Mouse (Mus musculus) heart, postnatal 14 days (tissue): Measurements from ENCODE around the gene Gm11011. TPM values are rescaled to one million over a fixed set of nuclear protein-coding genes. Genes with fewer than 3 reads are reported as not detected.
"Not testable (repeated sequence)": the region's sequence is repeated elsewhere in the genome, so short reads cannot be mapped to it uniquely, and the experiment has no call there.

Experiments used
- DNase-seq, 2 experiments: peaks; one replicate each; pipeline ENCODE4 v3.0.0; 2021 to 2022
- intact Hi-C: fragments of 180-260 bp; cut with DNase I; formaldehyde crosslinking; loops from one replicate; pipeline ENCODE4 v1.15.1; 2025
- long read RNA-seq, 2 experiments: library from polyadenylated mRNA; stranded (forward); transcript quantifications; one replicate each; pipeline ENCODE4 v2.0.0; 2021
- total RNA-seq, 2 experiments: library from RNA; stranded (reverse); gene quantifications; 2 replicates each; pipeline ENCODE4 v1.2.3; 2021

Gm11011 gene
- not detected for total RNA-seq
- long read RNA-seq, experiment 1 = 0 reads
- long read RNA-seq, experiment 2 = 0 reads

DNA sequence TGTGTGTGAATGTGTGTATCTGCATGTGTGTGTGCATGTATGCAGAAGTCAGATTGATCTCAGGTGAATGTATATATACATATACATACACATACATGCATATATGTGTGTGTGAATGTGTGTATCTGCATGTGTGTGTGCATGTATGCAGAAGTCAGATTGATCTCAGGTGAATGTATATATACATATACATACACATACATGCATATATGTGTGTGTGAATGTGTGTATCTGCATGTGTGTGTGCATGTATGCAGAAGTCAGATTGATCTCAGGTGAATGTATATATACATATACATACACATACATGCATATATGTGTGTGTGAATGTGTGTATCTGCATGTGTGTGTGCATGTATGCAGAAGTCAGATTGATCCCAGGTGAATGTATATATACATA is at the start of gene Gm11011:
Gene Gm11011 (minus strand): TSS at position 101 of the 400 bp plus-strand sequence.
- DNase-seq, intact Hi-C loops: not testable (repeated sequence)

GRCm38 (mm10) chr2:169636414-169636813 is 48.9 kb upstream of the Gm11011 start:
- no peak for DNase-seq
- intact Hi-C loops = loop anchor here (5.0 to 10.0 kb wide), 3 partner anchors 36 to 468 kb away; no protein-coding TSS in a partner anchor

DNA sequence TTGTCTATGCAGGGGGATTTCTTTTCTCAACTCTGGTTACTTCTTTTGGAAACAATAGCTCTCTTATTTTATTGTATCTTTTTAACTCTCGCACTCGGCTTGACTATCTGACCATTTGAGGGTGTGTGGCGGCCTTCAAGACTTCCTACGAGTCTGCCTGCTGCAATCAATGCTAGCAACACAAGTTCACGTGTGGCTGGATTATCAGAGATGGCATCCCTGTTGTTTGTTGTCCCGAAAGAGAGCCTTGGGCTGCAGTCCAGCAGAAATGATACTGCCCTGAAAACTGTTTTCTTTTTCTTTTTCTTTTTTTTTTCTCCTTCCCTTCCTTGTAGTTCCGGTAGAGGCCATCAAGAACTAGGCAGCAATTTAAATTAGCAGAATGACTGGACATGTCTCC is 47.9 kb upstream of the Gm11011 start:
- no peak for DNase-seq
- intact Hi-C loops = loop anchor here (2.0 to 10.0 kb wide), 4 partner anchors 37 to 469 kb away; no protein-coding TSS in a partner anchor

GRCm38 (mm10) chr2:169634619-169635382 is 47.3 kb upstream of the Gm11011 start:
- intact Hi-C loops = loop anchor here (2.0 to 10.0 kb wide), 5 partner anchors 38 to 470 kb away; no protein-coding TSS in a partner anchor
- no peak for DNase-seq

DNA sequence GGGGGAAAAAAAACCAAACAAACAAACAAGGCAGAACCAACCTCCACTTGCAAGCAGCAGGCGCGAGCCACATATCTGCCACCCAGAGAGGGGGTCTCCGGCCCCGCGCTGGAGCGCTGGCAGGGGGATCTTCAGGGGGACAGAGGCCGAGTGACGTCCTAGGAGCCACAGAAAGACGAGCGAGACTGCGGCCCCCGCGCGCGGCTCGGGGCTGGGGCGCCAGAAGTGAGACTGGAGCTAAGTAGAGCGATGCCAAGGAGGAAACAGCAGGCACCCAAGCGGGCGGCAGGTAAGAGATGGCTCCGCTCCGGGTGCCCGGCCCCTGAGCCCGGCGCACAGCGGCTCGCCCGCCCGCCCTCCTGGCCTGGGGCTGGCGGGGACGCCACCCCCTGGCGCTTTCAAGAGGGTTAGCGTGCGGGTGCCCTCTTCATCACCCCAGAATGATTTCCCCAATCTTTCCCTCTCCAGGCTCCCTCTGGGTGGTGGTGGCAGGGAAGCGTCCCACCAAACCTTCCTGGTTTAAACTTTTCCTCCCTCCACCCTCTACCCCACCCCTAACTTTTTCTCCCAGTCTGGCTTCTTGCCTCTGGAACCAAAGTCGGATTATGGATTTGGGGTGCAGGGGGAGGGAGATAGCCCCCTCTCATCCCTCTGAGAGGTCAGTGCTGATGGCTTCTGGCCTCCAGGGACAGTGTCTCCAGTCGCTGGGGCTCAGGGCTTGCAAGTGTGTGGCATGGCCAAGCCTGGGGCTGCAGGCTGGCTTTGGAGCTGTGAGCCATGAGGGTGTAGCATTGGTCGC is 46.1 kb upstream of the Gm11011 start:
- peak; percentile 40 to 43 for DNase-seq
- intact Hi-C loops = loop anchor here (2.0 to 10.0 kb wide), 4 partner anchors 89 to 471 kb away; no protein-coding TSS in a partner anchor

DNA sequence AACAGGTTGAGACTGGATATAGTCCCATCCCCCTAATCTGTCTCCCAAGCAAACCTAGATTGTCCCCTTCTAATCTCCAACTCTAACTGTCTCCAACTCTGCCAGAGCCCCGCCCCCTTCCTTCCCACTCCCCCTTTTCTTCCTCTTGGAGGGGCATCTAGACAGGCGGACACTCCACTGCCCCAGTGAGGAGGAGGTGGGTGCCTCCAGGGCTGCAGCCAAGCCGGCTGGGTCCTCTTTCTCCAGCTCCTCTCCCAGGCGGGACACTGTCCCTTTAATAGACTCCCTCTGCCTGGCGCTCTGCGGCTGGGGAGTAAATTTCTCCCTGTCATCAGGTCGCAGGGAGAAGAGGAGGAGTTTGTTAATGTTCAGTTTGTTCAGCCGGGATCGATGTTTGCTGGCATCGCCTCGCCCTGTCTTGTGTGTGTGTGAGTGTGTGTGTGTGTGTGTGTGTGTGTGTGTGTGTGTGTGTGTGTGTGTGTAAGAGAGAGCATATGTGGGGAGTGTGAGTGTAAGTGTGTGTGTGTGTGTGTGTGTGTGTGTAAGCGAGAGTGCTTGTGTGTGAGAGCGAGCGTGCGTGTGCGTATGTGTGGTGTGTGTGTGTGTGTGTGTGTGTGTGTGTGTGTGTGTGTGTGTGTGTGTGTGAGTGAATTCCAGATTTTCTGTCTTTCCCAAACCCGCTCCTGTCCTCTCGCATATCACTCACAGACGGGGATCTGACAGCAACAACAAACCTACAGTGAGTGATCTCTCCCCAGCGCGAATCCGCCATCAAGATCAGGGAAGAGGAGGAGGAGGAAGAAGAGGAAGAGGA is 45.0 kb upstream of the Gm11011 start, which contains the start of gene Tshz2:
Gene Tshz2 (plus strand): TSS at position 676 of the 814 bp plus-strand sequence.
- intact Hi-C loops = loop anchor here (5.0 to 10.0 kb wide), 3 partner anchors 122 to 472 kb away; no protein-coding TSS in a partner anchor
- peak; percentile 61 to 62 for DNase-seq

GRCm38 (mm10) chr2:169630070-169630469 is 42.5 kb upstream of the Gm11011 start:
- intact Hi-C loops = loop anchor here (5.0 to 10.0 kb wide), 3 partner anchors 125 to 475 kb away; no protein-coding TSS in a partner anchor

GRCm38 (mm10) chr2:169621201-169621710 is 33.7 kb upstream of the Gm11011 start:
- DNase-seq = peak in 1 of 2 experiments; percentile 21
- intact Hi-C loops = loop anchor here (10.0 kb wide), 1 partner anchor 566 kb away; no protein-coding TSS in a partner anchor

More at GRCm38 (mm10) chr2:169630070-169630469, 42.5 kb upstream of the Gm11011 start:
- no peak for DNase-seq

DNA sequence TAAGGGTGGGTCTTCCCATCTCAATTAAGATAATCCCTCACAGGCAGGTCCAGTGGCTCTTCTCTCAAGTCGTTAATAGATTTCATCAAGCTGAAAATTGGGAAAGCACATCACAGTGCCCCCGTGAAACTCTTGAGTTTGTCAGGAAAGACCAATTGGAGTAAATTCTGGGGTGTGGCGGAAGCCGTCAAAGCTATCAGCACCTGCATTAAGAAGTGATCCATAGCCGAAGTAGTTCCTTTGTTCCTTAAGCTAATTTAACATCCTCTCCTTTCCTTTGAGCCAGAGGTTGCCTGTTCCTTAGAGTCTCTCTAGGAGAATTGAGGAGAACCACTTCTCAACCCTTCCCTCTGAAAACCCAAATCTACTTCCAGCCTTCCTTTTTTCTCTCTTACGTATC is 28.5 kb upstream of the Gm11011 start:
- intact Hi-C loops = no loop called here
- DNase-seq = no peak

DNA sequence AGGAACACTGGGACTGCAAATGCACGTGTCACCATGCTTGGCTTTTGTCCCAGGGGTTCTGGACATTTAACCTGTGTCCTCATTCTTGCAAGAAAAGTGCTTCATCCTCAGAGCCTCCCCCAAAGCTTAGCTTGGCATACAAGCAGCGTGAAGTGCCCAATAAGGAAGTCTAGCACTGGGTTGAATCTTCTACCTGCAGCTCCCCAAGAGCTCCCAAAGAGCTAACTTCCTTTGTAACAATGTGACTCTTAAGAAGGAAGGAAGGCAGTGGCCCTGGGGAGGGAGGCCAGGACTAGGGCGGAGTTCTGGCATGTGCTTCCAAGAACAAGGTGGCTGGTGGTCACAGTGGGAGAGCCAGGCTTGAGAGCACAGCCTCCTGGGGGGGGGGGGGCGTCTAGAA is 27.1 kb upstream of the Gm11011 start:
- intact Hi-C loops = no loop called here
- no peak for DNase-seq

DNA sequence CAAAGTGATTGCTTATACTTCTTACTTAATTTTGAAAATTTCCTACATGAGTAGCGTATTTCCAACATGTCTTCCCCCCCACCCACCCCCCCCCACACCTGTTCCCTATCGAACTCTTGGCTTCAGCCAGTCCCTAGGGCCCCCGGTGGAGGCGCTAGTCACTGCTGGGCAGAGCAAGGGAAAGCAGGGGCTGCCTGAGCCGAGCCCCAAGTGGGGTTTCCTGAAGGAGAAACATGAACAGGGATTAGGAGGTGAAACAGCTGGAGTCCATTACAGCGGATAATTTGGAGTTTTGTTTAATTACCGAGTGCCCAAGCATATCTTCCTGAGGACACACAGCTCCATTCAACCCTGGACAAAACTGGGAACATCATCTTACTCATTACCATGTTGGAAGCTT is 24.0 kb upstream of the Gm11011 start:
- intact Hi-C loops = no loop called here
- DNase-seq = no peak

DNA sequence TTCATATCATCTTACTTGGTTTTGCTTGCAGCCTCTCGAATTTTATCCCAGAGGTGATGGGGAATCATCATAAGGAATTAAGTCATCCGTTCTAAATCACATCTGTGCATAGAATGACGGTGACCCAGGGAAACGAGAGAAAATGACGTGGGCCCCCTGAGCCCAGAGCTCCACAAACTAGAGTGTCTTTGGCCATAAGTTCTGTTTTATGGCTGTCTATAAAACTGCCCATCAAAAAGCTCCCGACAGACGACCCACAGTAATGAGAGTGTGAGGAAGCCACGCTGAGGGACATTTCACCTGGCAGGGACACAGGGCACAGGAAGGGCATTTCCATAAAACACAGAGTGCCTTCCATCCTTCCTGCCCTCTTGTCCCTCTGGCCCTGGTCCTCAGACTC is 23.3 kb upstream of the Gm11011 start:
- intact Hi-C loops = no loop called here
- DNase-seq = no peak

DNA sequence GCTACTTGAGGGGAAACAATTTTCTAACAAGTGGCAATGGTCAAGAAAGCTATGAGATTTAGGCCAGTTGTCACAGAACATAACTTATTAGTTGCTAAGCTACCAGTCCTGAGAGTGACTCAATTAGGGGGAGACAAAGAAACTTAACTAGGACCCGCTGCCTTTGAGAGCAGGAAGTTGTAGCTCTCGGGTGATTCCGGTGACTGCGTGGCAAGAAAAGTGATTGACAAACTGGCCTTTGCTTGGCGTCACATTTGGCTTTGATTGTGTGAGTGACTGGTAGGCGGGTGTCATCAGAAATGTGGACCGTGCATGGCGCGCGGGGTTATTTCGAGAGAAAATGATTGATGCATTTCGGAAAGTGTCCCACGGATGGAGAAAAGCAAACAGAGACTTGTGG is 22.4 kb upstream of the Gm11011 start:
- DNase-seq = no peak
- intact Hi-C loops = no loop called here

- intact Hi-C loops = no loop called here
- no peak for DNase-seq
Observed at GRCm38 (mm10) chr2:169607787-169608186, 20.2 kb upstream of the Gm11011 start.

- intact Hi-C loops = no loop called here
- no peak for DNase-seq
Observed at GRCm38 (mm10) chr2:169606901-169607678, 19.5 kb upstream of the Gm11011 start.

DNA sequence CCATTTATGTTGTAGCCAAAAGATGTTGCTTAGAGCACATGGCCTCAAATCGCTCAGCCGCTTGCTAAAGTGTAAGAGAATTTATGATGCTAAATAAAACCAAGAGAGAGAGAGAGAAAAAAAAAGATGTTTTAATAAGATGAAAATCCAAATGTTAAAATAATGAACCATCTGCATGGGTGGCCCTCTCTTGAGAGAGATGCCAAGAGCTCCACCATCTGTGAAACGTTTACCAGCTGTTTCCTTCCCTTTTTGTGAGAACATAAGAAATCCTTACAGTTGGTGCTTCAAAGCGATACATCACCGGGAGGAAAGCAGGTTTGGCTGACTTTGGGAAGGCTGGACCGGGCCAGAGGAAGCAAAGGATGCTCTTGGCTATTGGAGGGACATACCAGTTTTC is 12.6 kb upstream of the Gm11011 start:
- intact Hi-C loops = no loop called here
- no peak for DNase-seq

DNA sequence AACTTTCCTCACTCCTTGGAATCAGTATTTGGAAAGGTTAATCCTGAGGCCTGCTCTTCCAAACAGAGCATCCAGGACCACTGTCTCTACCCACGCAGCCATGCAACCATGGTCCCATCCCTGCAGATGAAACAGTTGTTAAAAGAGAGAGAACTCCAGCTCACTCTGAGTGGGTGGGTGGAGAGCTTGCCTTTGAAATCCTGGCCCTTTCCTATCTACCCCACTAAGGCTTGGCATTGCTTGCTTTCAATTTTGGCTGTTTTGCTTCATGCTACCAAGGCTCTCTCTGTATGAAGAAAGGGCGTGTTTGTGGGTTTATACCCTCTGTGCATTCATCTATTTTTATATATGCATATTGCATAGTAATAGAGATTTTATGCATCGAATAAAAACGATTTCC is 12.0 kb upstream of the Gm11011 start:
- no peak for DNase-seq
- intact Hi-C loops = no loop called here

DNA sequence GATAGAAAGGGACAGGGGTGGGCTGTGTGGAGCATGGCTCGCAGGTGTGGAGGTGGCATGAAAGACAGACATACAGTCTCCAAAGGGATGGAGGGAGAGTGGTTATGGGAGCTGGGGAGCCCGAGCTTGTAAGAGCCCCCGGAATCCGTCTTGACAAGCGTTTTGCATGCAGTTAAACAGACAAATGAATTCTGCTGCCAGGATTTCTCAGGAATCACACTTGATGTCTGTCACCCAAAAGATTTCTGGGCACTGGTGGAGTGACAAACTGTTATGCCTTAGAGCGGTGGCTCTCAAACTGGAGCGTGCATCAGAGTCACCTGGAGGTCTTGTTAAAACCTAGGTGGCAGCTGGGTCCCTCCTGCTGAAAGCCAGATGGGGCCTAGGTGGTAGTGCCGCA is 10.4 kb upstream of the Gm11011 start:
- intact Hi-C loops = no loop called here
- DNase-seq = no peak

- intact Hi-C loops = no loop called here
- DNase-seq = no peak
Observed at GRCm38 (mm10) chr2:169597357-169597756, 9.8 kb upstream of the Gm11011 start.
